Mouse (Mus musculus) C2C12 (cell line): ENCODE measurements around the gene Cacna2d1. TPM values are rescaled to one million over a fixed set of nuclear protein-coding genes. Genes with fewer than 3 reads are reported as not detected.

Experiments used
- H3K27me3 ChIP-seq: one replicate; pipeline ENCODE4 v1.6.1; 2011; ENCODE audit not compliant: control insufficient read depth, insufficient read depth, insufficient read length
- H3K36me3 ChIP-seq: one replicate; pipeline ENCODE4 v1.6.1; 2011; ENCODE audit not compliant: control insufficient read depth, insufficient read depth
- H3K4me3 ChIP-seq: one replicate; pipeline ENCODE4 v1.5.1; 2011; ENCODE audit warnings: mild to moderate bottlenecking, control low read depth; ENCODE audit not compliant: poor library complexity, insufficient read depth, severe bottlenecking
- H3K79me2 ChIP-seq: one replicate; pipeline ENCODE4 v1.6.1; 2011; ENCODE audit not compliant: control insufficient read depth, insufficient read depth
- H3K79me3 ChIP-seq: one replicate; pipeline ENCODE4 v1.6.1; 2011; ENCODE audit warnings: low read depth, control low read depth
- H3ac ChIP-seq: one replicate; pipeline ENCODE3; 2011; ENCODE audit warnings: low read depth; ENCODE audit not compliant: control insufficient read depth, insufficient read length
- CEBPB ChIP-seq: IDR thresholded peaks from one replicate; pipeline ENCODE4 v1.6.1; 2011; ENCODE audit warnings: low read depth, mild to moderate bottlenecking, control low read depth, moderate library complexity
- CTCF ChIP-seq: IDR thresholded peaks from one replicate; pipeline ENCODE4 v1.5.1; 2011; ENCODE audit not compliant: control insufficient read depth, insufficient read depth, insufficient read length
- FOSL1 ChIP-seq: IDR thresholded peaks from one replicate; pipeline ENCODE4 v1.8.0; 2011; ENCODE audit warnings: mild to moderate bottlenecking, low read length; ENCODE audit not compliant: poor library complexity, insufficient read depth, severe bottlenecking
- MAX ChIP-seq: IDR thresholded peaks from one replicate; pipeline ENCODE4 v1.6.1; 2011; ENCODE audit warnings: mild to moderate bottlenecking, control low read depth
- MYOD1 ChIP-seq: IDR thresholded peaks from one replicate; pipeline ENCODE4 v1.6.1; 2011; ENCODE audit warnings: low read depth; ENCODE audit not compliant: control insufficient read depth, insufficient read length
- MYOG ChIP-seq: IDR thresholded peaks from one replicate; pipeline ENCODE4 v1.6.1; 2011; ENCODE audit not compliant: control insufficient read depth, insufficient read length; ENCODE audit errors: extremely low read depth
- USF1 ChIP-seq: IDR thresholded peaks from one replicate; pipeline ENCODE4 v1.6.1; 2011; ENCODE audit warnings: low read depth, mild to moderate bottlenecking, control low read depth, moderate library complexity
- polyA plus RNA-seq: library from polyadenylated mRNA; unstranded; fragments of >200 nt; fragmentation: generic; extraction: Trizol; gene quantifications from one replicate; pipeline ENCODE4 v1.2.1, GENCODE M21; 2012; ENCODE audit warnings: missing spikeins

Gene Cacna2d1
- polyA plus RNA-seq, 1 experiment: 20.4 TPM

DNA sequence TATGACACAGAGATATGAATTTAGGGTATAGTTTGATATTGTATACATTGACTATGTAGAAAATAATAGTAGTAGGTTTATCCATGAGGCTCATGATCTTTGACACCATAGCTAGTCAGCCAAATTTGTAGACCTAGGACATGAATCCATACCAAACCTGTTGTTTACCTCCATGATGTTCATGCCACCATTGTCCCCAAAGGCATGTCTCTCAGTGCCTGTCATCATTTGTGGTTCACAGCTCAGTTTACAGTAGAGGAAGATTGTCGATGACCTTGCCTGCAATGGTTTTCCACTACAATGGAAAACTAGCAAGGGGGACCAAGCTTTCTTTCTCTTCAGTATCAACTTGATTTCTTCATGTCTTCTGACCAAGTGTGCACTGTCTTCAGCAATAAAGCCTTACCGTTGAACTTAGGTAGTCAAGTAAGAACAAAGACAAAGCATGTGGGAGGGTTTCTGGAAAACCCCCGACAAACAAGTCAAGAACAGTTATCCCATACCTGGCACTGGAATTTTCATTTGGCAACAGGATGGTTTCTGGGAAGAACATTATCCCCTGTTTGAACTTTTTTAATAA lies 441.9 kb downstream of the Cacna2d1 start:
- TF ChIP-seq USF1 (no peak), MYOG (no peak), CTCF (no peak), MAX (no peak), MYOD1 (no peak), CEBPB (no peak), FOSL1 (no peak)
- H3ac ChIP-seq: no peak overlapping the region
- H3K79me3 ChIP-seq: no peaks in the 10 kb centered on the region
- H3K4me3 ChIP-seq: no peak overlapping the region
- H3K79me2 ChIP-seq: no peaks in the 10 kb centered on the region
- H3K36me3 ChIP-seq: no peaks in the 10 kb centered on the region
- H3K27me3 ChIP-seq: no peaks in the 10 kb centered on the region

- Histone ChIP-seq H3K79me2 (no peaks in the 10 kb centered on the region), H3K27me3 (no peaks in the 10 kb centered on the region), H3ac (no peak overlapping the region), H3K36me3 (no peaks in the 10 kb centered on the region), H3K4me3 (no peak overlapping the region), H3K79me3 (no peaks in the 10 kb centered on the region)
- TF ChIP-seq MAX (no peak), MYOD1 (peak; percentile 12)
Measured at GRCm38 (mm10) chr5:16410011-16410410, 475.5 kb downstream of the Cacna2d1 start.

DNA sequence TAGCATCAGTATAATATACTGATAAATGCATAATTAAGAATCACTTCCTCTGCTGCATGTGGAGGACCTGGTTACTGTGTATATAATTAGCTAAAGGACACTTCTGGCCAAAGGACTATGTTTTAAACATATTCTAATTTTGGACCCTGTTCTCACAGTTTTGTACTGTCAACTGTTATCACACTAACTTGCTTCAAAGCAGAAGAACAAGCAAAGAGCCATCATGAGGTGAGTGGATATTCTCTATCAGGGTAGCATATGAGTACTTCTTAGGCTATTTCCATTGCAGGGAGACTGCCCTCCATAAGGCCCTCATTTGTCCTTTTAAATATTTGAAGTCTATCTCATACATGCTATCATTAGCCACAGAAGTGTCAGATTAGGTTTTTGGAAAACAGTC lies 480.2 kb downstream of the Cacna2d1 start:
- Histone ChIP-seq H3ac (no peak overlapping the region), H3K4me3 (no peak overlapping the region), H3K79me2 (no peaks in the 10 kb centered on the region), H3K36me3 (no peaks in the 10 kb centered on the region), H3K79me3 (no peaks in the 10 kb centered on the region), H3K27me3 (no peaks in the 10 kb centered on the region)
- TF ChIP-seq MYOD1 (no peak), USF1 (no peak), MYOG (no peak), CTCF (no peak), CEBPB (no peak), FOSL1 (no peak), MAX (no peak)

- no peaks in the 10 kb centered on the region for H3K36me3 ChIP-seq
- no peaks in the 10 kb centered on the region for H3K27me3 ChIP-seq
- no peaks in the 10 kb centered on the region for H3K79me3 ChIP-seq
- no peaks in the 10 kb centered on the region for H3K79me2 ChIP-seq
- no peak for TF ChIP-seq MYOD1
- TF ChIP-seq USF1: peak; percentile 78
- no peak for TF ChIP-seq CEBPB
- no peak overlapping the region for H3K4me3 ChIP-seq
- no peak overlapping the region for H3ac ChIP-seq
Measured at GRCm38 (mm10) chr5:16417996-16418395, 483.5 kb downstream of the Cacna2d1 start.

- no peak overlapping the region for H3K4me3 ChIP-seq
- no peaks in the 10 kb centered on the region for H3K79me2 ChIP-seq
- no peaks in the 10 kb centered on the region for H3K27me3 ChIP-seq
- TF ChIP-seq CTCF (no peak), USF1 (no peak), FOSL1 (no peak), MAX (no peak), MYOD1 (no peak), CEBPB (no peak), MYOG (no peak)
- no peaks in the 10 kb centered on the region for H3K79me3 ChIP-seq
- no peaks in the 10 kb centered on the region for H3K36me3 ChIP-seq
- H3ac ChIP-seq: no peak overlapping the region
Measured at GRCm38 (mm10) chr5:16418504-16418903, 484.0 kb downstream of the Cacna2d1 start.

Other genes starting within 250 kb of the Cacna2d1 start
- not detected for gene Speer4c, start 220.4 kb upstream of the Cacna2d1 start, polyA plus RNA-seq